Mouse (Mus musculus) heart, adult 11 months (tissue): ENCODE measurements around the gene Trib2.

Experiments used
- DNase-seq: peaks from one replicate; pipeline ENCODE4 v3.0.0; 2022

The Trib2 gene

DNA sequence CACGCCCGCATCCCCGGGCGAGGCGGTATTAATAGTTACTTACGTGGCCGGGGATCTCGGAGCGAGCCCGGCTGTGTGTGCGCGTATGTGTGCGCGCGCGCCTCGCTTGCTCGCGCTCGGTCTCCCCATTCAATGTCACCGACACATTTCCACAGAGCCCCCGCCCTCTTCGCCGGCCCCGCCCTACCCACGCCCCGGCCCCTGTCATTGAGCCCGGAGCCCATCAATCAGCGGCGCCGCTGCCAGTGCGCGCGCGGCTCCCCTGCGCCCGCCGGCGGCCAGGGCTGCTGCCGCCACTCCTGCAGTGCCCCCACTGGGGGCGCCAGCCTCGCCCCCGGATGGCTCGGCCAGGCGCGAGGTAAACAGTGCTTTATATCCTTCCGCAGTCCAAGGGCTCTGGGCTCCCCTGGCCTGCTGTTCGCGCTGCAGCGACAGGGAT lies at the start of gene Trib2:
Gene Trib2 (minus strand): TSS at position 183 of the 439 bp plus-strand sequence.
- DNase-seq: peak; percentile 100

DNA sequence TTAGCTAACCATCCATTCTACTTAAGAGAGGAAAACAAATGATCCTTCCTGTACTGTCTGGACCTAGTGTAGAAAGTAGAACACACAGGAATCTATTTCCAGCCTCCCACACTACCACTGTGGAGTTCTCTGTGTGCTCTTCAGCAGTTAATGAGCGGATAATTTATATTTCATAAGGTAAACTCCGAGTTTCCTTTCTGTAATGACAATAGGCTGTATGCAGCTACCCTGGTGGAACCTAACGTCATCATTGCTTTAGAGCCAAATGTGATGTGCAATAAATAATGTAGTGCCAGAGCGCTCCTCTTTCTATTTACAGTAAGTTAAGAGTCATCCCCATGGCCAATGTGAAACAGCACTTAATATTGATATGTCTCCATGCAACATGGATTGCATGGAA lies 41.3 kb upstream of the Trib2 start:
- DNase-seq: peak; percentile 30

DNA sequence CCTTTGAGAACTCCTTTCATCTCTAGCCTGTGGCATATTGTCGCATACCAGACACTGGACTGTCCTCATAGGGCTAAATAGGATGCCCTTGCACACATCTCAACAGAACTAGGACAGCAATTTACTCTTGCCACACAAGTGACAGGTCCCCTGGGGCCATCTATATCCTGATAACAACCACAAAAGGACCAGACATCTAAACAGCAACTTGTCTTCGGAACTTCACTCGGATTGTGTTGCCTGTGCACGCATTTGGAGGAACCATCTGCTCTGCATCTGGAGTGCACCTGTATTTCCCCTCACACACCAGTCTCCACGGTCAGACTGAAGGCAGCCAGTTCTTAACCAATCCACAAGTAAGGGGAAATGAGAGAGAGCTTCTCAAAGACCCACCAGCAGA lies 39.2 kb upstream of the Trib2 start:
- DNase-seq: peak; percentile 53

DNA sequence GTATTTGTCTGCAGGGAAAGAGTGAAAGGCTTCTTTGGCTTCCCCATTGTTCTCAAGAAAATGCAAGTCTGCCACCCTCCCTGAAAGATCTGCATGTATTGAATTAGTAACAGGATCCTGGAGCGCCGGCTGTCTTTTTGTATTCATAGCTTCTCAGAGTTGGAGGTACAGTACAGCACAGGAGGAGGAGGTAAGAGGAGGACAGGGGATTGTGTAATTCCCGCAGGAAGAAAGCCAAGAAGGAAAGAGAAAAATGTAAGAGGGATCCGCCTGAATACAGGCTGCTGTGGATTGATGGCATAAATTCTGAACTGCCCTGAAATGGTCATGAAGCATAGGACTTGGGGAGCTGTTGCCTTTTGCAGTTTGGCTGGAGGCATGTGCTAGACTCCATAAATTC lies 36.1 kb upstream of the Trib2 start:
- peak; percentile 82 for DNase-seq

DNA sequence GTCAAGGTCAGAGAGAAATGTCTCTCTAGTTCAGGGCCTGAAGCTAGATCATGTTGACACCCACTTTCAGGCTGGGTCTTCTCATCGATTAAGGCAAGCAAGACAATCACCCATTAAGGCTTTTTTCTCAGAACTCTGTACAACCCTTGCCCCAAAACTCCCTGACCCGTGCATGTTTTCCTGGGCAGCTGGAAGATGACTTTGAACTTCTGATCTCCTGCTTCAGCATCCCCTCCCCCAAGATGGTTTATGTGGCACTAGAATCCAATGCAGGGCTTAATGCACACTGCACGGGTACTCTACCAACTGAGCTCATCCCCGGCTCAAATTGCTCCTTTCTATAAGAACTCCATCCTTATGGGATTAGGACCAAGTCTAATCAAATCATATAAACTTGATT lies 35.3 kb upstream of the Trib2 start:
- DNase-seq: peak; percentile 79

DNA sequence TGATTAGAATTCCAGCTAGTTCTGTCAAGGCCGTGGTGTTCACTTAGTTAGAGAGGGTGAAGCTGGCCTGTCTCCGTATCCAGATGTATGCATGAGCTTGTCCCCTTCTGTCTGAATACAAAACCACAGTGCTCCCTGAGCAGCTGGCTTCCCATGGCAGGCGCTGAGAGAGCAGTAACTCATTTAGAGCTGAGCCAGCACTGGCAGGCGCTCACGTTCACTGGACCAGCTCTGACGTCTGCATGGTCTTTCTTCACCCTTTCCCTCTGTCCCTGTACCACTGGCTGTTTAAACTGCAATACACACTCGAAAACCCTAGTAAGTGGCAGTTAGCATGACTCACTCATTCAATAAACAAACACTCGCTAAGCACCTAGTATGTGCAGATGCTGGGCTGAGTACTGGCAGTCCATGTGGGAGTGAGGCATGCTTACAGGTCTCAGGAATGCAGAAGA lies 33.7 kb upstream of the Trib2 start:
- peak; percentile 96 for DNase-seq

DNA sequence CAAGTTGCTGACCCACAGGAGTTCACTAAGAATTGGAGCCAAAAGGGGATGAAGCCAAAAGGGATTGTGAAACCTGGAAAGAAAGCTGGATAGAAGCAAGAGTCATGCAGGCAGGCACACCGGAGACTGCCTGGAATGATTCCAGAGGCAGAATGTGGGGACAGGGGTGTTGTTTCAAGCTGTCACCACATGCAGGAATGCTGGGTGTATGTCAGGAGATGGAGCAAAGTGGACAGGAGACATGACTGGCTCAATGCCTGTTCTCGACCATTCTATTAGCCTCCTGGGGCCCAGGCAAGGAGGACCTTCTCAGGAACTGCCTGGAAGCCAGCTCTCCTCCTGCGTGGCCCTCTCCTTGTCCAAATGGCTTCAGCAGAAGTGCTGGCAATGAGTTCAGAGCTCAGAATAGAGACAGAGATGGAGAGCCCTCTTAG lies 33.2 kb upstream of the Trib2 start:
- DNase-seq: peak; percentile 99

DNA sequence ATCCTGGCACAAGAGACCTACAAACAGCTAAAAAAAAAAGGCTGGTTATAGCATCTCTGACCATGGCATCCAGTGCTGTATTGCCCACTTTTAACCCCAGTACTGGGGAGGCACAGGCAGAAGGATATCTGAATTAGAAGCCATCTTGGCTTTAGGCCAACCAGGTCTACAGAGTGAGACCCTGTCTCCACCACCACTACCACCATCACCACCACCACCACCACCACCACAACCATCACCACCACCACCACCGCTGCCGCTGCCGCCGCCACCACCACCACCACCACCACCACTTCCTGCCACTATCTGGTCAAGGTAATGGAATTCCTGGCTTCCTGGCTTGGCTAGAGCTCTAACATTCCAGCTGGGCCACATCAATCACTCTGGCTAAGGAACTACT lies 31.7 kb upstream of the Trib2 start:
- DNase-seq: peak; percentile 89

DNA sequence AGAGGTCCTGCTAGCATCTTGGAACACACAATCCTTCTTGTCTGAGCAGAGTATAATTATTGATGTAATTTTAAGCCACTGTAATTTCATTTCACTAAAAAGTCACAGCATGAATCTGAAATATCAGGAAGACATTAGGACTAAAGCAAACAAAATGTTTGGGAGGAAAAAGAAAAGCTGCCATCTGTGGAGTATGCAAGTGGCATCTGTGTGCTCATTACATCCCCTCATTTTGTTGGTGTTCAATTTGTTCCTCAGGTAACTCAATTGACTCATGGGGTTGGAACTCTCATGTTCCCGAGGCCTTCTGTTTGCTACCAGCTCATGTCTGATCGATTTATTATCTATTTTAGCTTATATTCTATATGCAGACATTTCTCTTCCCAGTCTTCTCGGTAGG lies 28.0 kb upstream of the Trib2 start:
- no peak for DNase-seq

DNA sequence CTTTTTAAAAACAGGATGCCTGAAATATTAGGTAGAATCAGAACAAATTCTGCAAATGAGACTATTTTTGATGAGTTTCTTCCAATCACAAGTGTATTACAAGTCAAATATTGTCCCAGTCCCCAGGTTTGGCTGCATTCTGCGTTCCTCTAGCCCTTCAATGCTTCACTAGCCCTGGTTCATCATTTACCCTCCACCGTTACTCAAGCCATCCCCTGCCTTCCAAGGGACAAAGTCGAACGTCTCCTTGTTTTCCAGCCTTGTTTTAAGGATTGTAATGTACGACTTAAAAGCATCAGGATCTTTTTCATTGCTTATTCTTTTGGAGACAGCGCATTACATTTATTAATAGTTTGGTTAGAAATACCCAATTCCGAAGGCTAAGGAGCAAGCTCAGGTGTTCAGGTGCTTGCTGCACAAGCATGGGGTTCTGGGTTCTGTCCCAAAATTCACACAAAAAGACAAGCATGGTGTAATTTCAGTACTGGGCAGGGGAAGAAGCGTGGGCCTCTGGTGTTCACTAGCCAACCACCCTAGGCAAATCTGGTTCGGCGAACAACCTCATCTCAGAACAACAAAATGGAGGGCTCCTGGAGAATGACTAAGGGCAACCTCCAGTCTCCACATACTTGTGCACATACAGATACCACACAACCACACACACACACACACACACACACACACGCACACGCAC lies 24.3 kb upstream of the Trib2 start:
- peak; percentile 60 for DNase-seq

DNA sequence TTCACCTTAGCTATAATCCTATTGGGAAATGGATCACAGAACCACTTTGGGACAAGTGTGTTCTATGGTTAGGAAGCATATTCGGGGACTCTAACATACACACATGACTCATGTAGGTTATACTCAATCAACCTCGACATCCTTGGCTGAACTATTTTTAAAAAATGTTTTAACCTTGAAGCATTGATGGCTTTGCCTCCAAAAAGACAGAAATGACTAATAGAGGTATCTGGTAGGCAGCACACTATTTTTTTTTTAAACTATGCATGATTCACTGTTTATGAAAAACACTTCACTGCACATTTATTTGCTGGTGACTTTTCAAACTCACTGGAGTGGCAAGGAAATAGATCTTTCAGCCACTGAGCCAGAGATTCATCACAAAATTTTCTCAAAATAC lies 21.5 kb upstream of the Trib2 start:
- DNase-seq: no peak

DNA sequence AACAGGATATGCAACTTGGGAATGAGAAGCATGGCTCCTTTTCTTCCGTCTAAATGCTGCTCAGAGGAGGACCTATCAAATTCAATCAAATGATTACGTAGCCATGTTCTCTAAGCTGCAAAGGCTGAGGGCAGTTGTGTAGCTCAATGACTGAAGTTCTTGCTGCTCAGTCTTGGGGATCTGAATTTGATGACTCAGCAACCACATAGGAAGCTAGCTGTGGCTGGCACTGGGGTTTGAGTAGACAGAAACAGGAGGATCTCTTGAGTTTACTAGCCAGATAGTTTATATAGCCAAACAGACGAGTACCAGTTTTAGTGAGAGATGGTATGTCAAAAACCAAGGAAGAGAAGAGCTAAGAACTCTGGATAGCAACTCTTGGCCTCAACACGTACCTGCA lies 20.8 kb upstream of the Trib2 start:
- DNase-seq: peak; percentile 49

DNA sequence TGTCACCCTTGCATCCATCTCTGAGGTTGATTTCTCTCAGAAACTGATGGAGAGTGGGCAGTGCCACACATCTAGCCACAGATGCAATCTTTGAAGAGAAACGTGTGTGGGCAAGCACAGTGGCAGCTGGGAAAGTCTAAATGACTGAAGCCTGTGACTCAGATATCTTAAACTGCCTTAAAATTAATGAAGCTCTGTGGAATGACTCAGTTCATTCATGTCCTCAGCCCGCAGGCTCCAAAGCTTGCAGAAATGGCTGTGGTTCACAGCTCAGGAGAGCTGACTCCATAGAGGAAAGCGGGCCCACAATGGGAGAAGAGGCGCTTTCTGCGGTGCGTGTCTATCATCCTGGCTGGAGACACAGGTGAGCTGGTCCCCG lies 15.9 kb upstream of the Trib2 start:
- peak; percentile 81 for DNase-seq

DNA sequence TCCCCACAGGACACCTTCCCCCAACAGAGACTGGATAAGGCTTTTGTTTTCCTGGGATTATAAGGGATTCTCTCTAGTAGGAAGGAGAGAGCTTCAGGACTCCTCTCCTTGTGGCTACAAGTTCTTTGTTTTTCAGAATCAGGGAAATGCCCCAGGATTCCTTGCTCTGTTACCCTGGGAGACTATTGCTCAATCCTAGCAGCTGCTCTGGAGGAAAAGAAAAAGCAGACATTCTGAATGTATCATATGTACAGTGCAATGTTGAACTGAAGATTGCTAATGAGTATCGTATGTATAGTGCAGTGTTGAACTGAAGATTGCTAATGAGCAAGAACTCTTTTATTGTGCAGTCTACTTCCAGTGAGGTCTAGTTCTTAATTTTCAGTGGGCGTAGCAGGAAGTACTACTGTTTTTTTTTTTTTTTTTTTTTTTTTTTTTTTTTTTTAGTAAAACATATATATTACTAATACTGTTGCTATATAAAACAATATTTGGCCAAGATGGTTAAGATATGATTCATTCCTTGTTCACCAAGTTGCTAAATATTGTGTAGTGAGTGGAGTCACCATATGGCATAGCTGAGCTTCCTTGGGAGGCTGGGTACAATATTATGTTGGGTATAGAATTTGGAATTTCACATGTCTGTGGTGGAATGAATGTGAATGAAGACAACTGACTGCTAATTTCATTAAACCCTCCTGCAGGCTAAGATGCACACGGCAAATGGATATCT lies 15.4 kb upstream of the Trib2 start:
- peak; percentile 34 for DNase-seq

DNA sequence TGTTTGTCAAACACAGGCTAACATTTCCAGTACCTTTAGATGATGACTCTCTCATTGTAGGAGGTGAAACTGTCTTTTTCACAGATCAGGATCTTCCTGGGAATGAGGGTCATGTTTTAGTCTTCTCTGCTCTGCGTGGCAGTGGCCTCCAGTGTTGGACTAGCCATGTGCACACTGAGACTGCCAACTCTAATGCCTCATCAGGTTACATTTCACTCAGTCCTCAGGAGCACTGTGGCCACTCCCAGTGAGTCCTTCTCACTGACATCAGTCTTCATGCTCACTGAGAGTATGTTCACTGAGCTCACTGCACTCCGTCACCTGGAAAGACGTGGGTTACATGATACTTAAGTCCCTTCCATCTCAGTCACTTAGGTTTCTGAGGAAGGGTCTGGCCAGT lies 14.0 kb upstream of the Trib2 start:
- peak; percentile 22 for DNase-seq

DNA sequence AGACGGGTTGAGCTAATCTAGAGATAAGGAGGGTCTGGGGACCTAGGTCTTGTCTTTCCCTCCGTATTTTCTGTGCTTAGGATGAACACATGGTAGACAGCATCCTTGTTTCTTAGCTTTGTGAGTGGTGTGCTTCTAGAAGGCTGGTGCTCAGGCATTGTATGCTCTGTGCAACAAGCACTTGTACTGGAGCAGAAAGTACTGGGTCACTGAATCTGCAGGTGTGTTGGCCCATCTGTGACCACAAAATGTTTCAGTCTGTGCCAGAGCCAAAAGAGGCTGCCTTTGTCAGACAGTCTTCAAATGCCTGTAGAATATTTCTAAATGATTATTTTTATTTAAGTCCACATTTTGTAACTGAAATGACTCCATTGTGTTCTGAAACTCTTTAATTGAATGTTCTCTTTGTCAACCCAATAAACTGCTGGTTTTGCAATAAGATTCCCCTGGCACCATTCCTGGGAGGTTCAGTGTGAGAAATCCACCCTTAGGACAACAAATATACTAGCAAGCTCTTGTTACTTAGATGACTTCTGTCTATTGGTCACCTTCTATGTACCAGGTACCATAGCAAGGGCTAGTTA lies 12.2 kb upstream of the Trib2 start:
- peak; percentile 63 for DNase-seq

DNA sequence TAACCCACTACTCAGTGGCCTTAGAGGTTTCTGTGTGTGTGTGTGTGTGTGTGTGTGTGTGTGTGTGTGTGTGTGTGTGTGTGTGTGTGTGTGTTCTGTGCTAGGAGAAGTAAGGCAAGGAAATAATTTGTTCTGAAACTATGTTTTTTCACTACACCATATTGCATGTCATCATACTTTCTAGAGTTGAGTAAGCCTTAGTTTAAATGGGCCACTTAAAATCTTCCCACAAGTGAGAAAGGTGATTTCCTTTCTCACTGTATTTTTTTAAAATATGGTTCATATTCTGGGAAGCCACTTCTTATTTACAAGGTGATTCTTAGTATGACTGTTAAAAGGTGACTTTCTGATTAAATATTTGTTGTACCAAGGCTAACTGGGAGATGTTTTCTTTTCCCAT lies 4.3 kb upstream of the Trib2 start:
- no peak for DNase-seq

DNA sequence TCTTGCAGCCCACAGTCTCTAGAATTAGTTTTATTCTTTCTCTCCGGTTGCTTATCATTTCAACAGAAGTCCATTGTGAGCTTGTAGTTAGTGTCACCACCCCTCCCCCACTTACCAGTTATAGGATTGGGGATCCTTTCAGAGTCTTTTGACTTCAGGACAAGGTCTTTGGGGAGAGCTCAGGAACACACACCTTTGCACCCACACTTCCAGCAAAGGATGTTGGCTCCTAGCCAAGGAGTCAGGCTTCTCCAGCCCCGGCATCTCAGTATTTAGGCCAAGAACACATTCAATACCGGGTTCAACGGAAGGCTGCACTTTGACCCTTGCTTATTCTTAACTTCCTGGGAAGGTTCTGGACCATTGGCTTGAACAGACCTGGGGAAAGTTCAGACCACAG lies 643 bp upstream of the Trib2 start:
- DNase-seq: peak; percentile 96

DNA sequence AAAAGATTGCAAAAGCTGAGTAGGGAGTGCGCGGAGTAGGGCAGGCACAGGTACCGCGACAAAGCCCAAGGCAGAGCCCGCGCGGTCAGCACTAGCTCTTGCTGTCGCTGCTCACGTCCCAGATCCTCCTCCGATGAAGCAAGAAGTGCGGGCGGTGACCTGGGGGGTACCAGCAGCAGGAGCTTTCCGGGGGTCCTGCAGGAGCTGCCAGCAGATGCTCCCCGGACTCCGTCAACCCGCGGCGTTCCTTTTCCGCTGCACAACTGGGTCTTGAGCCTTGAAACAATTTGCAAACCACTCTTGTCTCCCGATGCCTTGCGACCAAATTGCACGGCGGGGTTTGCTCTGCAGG lies 492 bp downstream of the Trib2 start:
- peak; percentile 97 for DNase-seq

DNA sequence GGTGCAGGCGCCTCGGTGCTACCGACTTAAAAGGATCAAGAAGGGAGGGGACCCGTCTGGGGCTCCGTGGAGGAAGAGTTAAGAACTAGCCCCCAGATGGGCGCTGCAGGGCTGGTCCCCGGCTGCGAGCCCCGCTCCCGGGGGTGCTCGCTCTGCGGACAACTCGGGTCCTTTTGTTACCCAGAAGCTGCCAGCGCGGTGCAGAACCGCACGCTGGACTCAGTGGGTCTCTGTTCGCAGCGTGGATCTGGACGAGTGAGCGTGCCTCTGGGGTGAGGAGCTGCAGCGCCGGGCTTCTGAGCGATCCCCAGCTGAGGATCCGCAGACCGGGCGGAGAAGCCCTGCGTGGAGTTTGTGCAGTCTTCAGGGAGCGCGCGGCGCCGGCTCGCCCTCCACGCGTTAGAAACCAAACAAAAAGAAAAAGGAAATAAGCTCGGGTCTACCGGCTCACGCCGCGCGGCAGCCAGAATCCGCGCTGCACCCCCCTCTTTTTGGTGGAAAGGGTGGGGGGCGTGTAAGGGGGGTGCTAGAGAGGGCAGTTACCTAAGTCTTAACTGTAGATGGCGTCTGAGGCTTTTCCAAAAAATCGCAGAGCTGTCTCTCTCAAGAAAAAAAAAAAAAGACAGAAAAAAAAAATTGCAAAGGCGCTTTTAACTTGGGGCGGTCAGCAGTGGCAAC lies 1.0 kb downstream of the Trib2 start:
- peak; percentile 98 for DNase-seq

DNA sequence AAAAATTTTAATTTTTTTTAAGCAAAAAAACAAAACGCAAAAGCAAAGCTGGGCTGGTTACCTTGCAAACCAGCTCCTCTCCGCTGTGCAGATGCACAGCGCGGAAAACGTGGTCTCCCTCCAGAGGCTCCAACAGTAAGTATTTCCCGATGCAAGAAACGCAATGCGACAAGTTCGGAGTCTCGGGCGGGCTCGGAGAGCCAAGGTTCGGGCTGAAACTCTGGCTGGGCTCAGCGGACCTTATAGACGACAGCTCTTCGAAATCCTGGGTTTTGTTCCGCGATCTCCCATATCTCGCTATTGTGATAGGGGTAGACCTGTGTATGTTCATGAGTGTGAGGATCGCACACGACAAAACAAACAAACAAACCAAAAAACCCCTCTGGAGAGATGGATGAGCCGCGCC lies 1.5 kb downstream of the Trib2 start:
- peak; percentile 91 for DNase-seq

DNA sequence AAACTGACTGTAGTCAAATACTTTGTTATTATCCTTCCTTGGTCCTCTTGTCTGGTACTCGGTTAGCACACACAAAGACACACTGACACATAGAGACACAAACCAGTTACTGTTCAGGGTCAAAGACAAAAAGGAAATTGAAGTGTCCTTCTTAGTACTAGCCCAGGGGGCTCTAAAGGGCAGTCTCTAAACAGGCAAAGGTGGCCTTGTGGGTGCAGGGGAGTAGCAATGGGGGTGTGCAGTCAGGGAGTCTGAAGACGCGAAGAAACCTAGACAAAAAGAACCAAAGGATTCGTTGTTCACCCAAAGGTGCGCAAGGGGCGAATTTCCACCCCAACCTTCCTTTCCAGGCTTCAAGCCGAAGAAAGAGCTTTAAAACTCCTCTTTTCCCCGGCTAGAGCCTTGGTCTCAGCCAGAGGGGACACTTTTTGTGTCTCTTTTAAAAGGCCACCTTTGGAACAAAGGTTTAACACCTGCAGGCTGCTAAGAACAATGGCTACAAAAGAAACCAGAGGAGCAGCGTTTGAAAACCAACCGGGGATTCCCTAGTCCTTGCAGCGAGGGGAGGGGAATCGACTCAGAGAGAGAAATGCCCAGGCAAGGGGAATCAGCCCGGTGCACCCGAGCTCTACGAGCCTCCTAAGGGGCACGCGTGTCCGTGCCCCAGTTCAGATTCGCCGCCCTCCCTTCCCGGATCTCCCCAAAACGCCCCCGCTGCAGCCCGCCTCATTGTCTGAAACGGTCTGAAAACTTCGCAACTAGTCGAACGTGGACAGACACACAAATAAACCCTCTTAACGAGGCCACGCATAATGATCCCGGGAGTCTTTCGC lies 2.3 kb downstream of the Trib2 start:
- DNase-seq: peak; percentile 94

DNA sequence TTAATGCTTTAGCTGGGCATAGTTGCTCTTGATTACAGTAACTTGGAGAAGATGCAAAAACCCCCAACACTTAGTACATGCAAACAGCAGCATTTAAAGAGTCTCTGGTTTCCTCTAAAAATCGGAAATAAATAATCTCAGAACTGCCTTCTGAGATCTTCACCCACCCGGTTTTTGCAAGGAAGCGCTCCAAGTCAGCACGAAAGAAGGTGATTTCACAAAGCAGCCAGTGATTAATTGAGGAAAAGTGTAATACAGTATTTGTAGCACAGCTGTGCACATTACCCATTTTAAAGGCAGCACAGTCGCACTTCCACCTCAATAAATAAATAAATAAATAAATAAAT lies 2.9 kb downstream of the Trib2 start:
- DNase-seq: no peak
